21 mouse cellular contexts compared by ENCODE assay signal in genomic region chr13:75734231-75734630, GRCm38 (mm10). TPM values are rescaled to one million over a fixed set of nuclear protein-coding genes. Genes with fewer than 3 reads are reported as not detected.
A peak's percentile ranks its signal among the peaks of the same experiment; 100 is the strongest.
DNase-seq lines count a peak whose midpoint lies in the region; ATAC-seq and TF ChIP-seq lines count a peak whose summit lies in the region.
"Had no signal": no experiment of that assay in that cellular context is flagged by ENCODE, and none has a peak within 500 bp of the region (broad histone marks: within the 10 kb centered on the region; RNA-seq: fewer than 3 reads in every experiment).

No protein-coding gene starts in this region.

- peak overlapping the region; percentile 59; the same call in 1 of the 2 replicates for H3K27ac ChIP-seq in heart, embryonic 11.5 days (ENCODE audit: low read depth, low read length)
- H3K27ac ChIP-seq in MEL (ENCODE audit: control insufficient read depth, low read depth, low read length) = peak overlapping the region; percentile 98
- peak overlapping the region; percentile 92 for H3K27ac ChIP-seq in liver, embryonic 15.5 days (replicated peaks)
- H3K27ac ChIP-seq: embryonic facial prominence, embryonic 10.5 days; forebrain, embryonic 12.5 days; heart, adult 2 months; heart, embryonic 15.5 days; hindbrain, embryonic 13.5 days; hindbrain, postnatal 0 days had no signal

- peaks cover 17% of the 10 kb centered on the region for H3K79me2 ChIP-seq in MEL (ENCODE audit: control insufficient read depth, insufficient read depth, low read length, poor library complexity)

- ATAC-seq in heart, embryonic 11.5 days (replicated peaks; ENCODE audit: insufficient number of reproducible peaks, low FRiP score, low TSS enrichment) = no peak
- ATAC-seq in liver, embryonic 15.5 days (ENCODE audit: insufficient read depth) = 0 out of 2 replicates have a peak, but pooled peaks have one; percentile 0
- no peak for ATAC-seq in CD4-positive, CD25-positive, alpha-beta regulatory T cell, adult 4 months
- ATAC-seq: forebrain, embryonic 16.5 days; hindbrain, postnatal 0 days; Patski had no signal

- no peaks in the 10 kb centered on the region for H3K9me3 ChIP-seq in heart, embryonic 11.5 days (replicated peaks; ENCODE audit: control insufficient read depth, low read length)
- no peaks in the 10 kb centered on the region for H3K9me3 ChIP-seq in MEL (replicated peaks; ENCODE audit: insufficient read depth, low read length)
- H3K9me3 ChIP-seq in liver, embryonic 15.5 days (replicated peaks) = no peaks in the 10 kb centered on the region
- H3K9me3 ChIP-seq: embryonic facial prominence, embryonic 10.5 days; forebrain, embryonic 12.5 days; heart, embryonic 15.5 days; hindbrain, embryonic 13.5 days had no signal

- no peaks in the 10 kb centered on the region for H3K36me3 ChIP-seq in heart, embryonic 11.5 days (ENCODE audit: control insufficient read depth, insufficient read depth, low read length)
- H3K36me3 ChIP-seq in MEL (ENCODE audit: control insufficient read depth in 1 of 2, insufficient read depth in 2 of 2, low read length in 2 of 2) = peaks cover 0 to 66% of the 10 kb centered on the region in 2 experiments; a peak in 3 of 4 replicates
- H3K36me3 ChIP-seq in liver, embryonic 15.5 days (replicated peaks) = peaks cover 22% of the 10 kb centered on the region
- H3K36me3 ChIP-seq: embryonic facial prominence, embryonic 10.5 days; forebrain, embryonic 12.5 days; heart, embryonic 15.5 days; hindbrain, embryonic 13.5 days had no signal

- H3K4me1 ChIP-seq in heart, embryonic 11.5 days (ENCODE audit: control insufficient read depth, insufficient read depth, low read length) = peaks cover 8% of the 10 kb centered on the region
- peaks cover 37 to 42% of the 10 kb centered on the region in 2 experiments for H3K4me1 ChIP-seq in MEL (ENCODE audit: control insufficient read depth in 1 of 2, insufficient read depth in 2 of 2, low read length in 2 of 2)
- H3K4me1 ChIP-seq in liver, embryonic 15.5 days (replicated peaks) = peaks cover 85% of the 10 kb centered on the region
- H3K4me1 ChIP-seq: embryonic facial prominence, embryonic 10.5 days; forebrain, embryonic 12.5 days; hindbrain, embryonic 13.5 days had no signal

- no peak for TF ChIP-seq POLR2A in MEL (IDR thresholded peaks at IDR 0.05; ENCODE audit: control insufficient read depth in 1 of 2, insufficient read depth in 1 of 2, low read depth in 1 of 2, low read length in 2 of 2, poor library complexity in 1 of 2)

- peak overlapping the region; percentile 14 for H3K4me2 ChIP-seq in heart, embryonic 11.5 days
- peak overlapping the region; percentile 57 for H3K4me2 ChIP-seq in liver, embryonic 15.5 days
- H3K4me2 ChIP-seq: forebrain, embryonic 12.5 days; heart, embryonic 15.5 days; hindbrain, embryonic 13.5 days had no signal

- no peak for DNase-seq in heart, adult 8-10 months (ENCODE audit: low spot score)
- DNase-seq in A20 (ENCODE audit: low read depth, low spot score) = peak; percentile 80
- no peak for DNase-seq in MEL (ENCODE audit: low read depth, low spot score)
- DNase-seq in retina, postnatal 1 day = no peak
- DNase-seq: adrenal gland, adult 2 months; adrenal gland, postnatal 25 days; cerebellum, adult 2 months; cerebellum, postnatal 10 days; gastrocnemius, postnatal 14 days; heart, adult 2 months; heart, postnatal 14 days had no signal

- no peak for TF ChIP-seq EP300 in MEL (IDR thresholded peaks at IDR 0.05; ENCODE audit: low read depth in 1 of 2, low read length in 2 of 2)

- 83% methylated on average over 5 of the region's 5 CpGs for WGBS in heart, embryonic 11.5 days (ENCODE audit: insufficient replicate concordance)
- WGBS in liver, embryonic 15.5 days (ENCODE audit: insufficient replicate concordance) = 40% methylated on average over 5 of the region's 5 CpGs

- H3K9ac ChIP-seq in heart, embryonic 11.5 days (ENCODE audit: low read depth, low read length) = no peak overlapping the region
- H3K9ac ChIP-seq in MEL (ENCODE audit: control insufficient read depth, low read depth, low read length, poor library complexity, severe bottlenecking) = peak overlapping the region; percentile 43
- H3K9ac ChIP-seq in liver, embryonic 15.5 days = peak overlapping the region; percentile 39
- H3K9ac ChIP-seq: forebrain, embryonic 12.5 days; heart, embryonic 15.5 days; hindbrain, embryonic 13.5 days had no signal

- H3K27me3 ChIP-seq in heart, embryonic 11.5 days (ENCODE audit: control insufficient read depth, insufficient read depth, low read length) = no peaks in the 10 kb centered on the region
- H3K27me3 ChIP-seq in MEL (ENCODE audit: control insufficient read depth in 1 of 2, insufficient read depth in 2 of 2, low read length in 2 of 2) = no peaks in the 10 kb centered on the region
- H3K27me3 ChIP-seq in liver, embryonic 15.5 days = no peaks in the 10 kb centered on the region
- H3K27me3 ChIP-seq: forebrain, embryonic 12.5 days; heart, embryonic 15.5 days; hindbrain, embryonic 13.5 days; Patski had no signal

- TF ChIP-seq CTCF in MEL (IDR thresholded peaks at IDR 0.05 in 2 of 3, conservative IDR thresholded peaks at IDR 0.05 in 1 of 3; ENCODE audit: control insufficient read depth in 1 of 3, insufficient read depth in 1 of 3, low read depth in 2 of 3, low read length in 3 of 3, poor library complexity in 1 of 3, severe bottlenecking in 1 of 3) = no peak

- no peak overlapping the region for H3K4me3 ChIP-seq in heart, embryonic 11.5 days (ENCODE audit: low read depth, low read length)
- H3K4me3 ChIP-seq in MEL (ENCODE audit: control insufficient read depth in 1 of 2, insufficient read depth in 1 of 2, low read depth in 2 of 2, low read length in 2 of 2) = peak overlapping the region in 1 of 2 experiments; percentile 2; a peak in 1 of 4 replicates
- H3K4me3 ChIP-seq in liver, embryonic 15.5 days (replicated peaks) = 0 out of 2 replicates have a peak overlapping the region, but pooled peaks have one; percentile 3
- H3K4me3 ChIP-seq: embryonic facial prominence, embryonic 10.5 days; forebrain, embryonic 12.5 days; heart, adult 2 months; heart, embryonic 15.5 days; hindbrain, embryonic 13.5 days had no signal

- TF ChIP-seq RAD21 in MEL (IDR thresholded peaks at IDR 0.05; ENCODE audit: low read depth, low read length) = no peak

TF ChIP-seq in MEL, 35 proteins besides CTCF, POLR2A, EP300 and RAD21:
- TF ChIP-seq ZKSCAN1 (IDR thresholded peaks at IDR 0.05; ENCODE audit: low read depth, low read length) = no peak
- TF ChIP-seq MYC (IDR thresholded peaks at IDR 0.05; ENCODE audit: low read depth, low read length) = no peak
- peak; percentile 81 for TF ChIP-seq MAX (IDR thresholded peaks at IDR 0.05; ENCODE audit: low read length)
- no peak for TF ChIP-seq JUND (IDR thresholded peaks at IDR 0.05; ENCODE audit: low read depth, low read length)
- TF ChIP-seq KAT2A (conservative IDR thresholded peaks at IDR 0.05; ENCODE audit: low read depth, low read length) = no peak
- TF ChIP-seq GATA1 (IDR thresholded peaks at IDR 0.05; ENCODE audit: low read depth, low read length) = no peak
- TF ChIP-seq ZNF384 (IDR thresholded peaks at IDR 0.05; ENCODE audit: low read depth, low read length) = no peak
- TF ChIP-seq HCFC1 (IDR thresholded peaks at IDR 0.05; ENCODE audit: low read depth, low read length) = no peak
TF ChIP-seq in MEL: peak in this region for 1.

RNA-seq across cellular contexts. Expression of gene Ell2, which starts 27.7 kb away (rescaled TPM):
- 8.2 and 10.4 TPM in 2 replicates for polyA plus RNA-seq in heart, embryonic 11.5 days (2014; fragmentation: Nextera tagmentation; extraction: Ambion mirVana)
- 10 to 100 TPM; 19.7 to 31.6 (median 27.0) TPM for total RNA-seq in heart, adult 8-10 months (2022)
- 25.0 and 27.7 TPM in 2 replicates for total RNA-seq in MEL (2012; rRNA removed)
- 10 to 100 TPM; 52.5 to 77.1 TPM for polyA plus RNA-seq in MEL (2012; ENCODE audit: insufficient read depth in 1 of 2, insufficient read length in 2 of 2, low read depth in 1 of 2, low replicate concordance in 2 of 2, missing spikeins in 1 of 2)
- 34.0 and 34.2 TPM in 2 replicates for polyA plus RNA-seq in liver, embryonic 15.5 days (2015; fragmentation: Nextera tagmentation; extraction: Ambion mirVana)
- 1 to 10 TPM; 3.4 to 3.5 TPM for polyA plus RNA-seq in CD4-positive, CD25-positive, alpha-beta regulatory T cell, adult 4 months (2017; shearing (Covaris generic))
